Mouse (Mus musculus) forelimb bud, embryonic 11.5 days (tissue): ENCODE measurements at regions not wholly inside any gene's neighbourhood (a gene's known extent, or its start where the extent isn't known, plus 50 kb on each side); places are given as distances from the start of the nearest gene placed in this dataset.

Experiments
- DNase-seq: peaks from one replicate; pipeline ENCODE4 v3.0.0-alpha.2; 2012; ENCODE audit warnings: low read depth, low spot score

- DNase-seq = no peak
Measured at GRCm38 (mm10) chr6:31161445-31162340, 202.8 kb upstream of the Klf14 start.

- DNase-seq = no peak
Measured at GRCm38 (mm10) chr6:31165011-31165410, 206.1 kb upstream of the Klf14 start.

- no peak for DNase-seq
Measured at GRCm38 (mm10) chr6:31166347-31166746, 207.5 kb upstream of the Klf14 start.

GRCm38 (mm10) chr6:31167732-31168131 lies 208.9 kb upstream of the Klf14 start:
- DNase-seq = no peak

GRCm38 (mm10) chr6:31168730-31169129 lies 209.9 kb upstream of the Klf14 start:
- no peak for DNase-seq

GRCm38 (mm10) chr6:31169343-31169742 lies 210.5 kb upstream of the Klf14 start:
- DNase-seq = no peak

GRCm38 (mm10) chr6:31169868-31170600 lies 211.2 kb upstream of the Klf14 start:
- DNase-seq = no peak

GRCm38 (mm10) chr6:31171831-31172569 lies 213.1 kb upstream of the Klf14 start:
- no peak for DNase-seq

GRCm38 (mm10) chr6:31175769-31176168 lies 216.9 kb upstream of the Klf14 start:
- DNase-seq = no peak

- DNase-seq = no peak
Measured at GRCm38 (mm10) chr6:31176368-31176767, 217.5 kb upstream of the Klf14 start.

GRCm38 (mm10) chr6:31176831-31177230 lies 218.0 kb upstream of the Klf14 start:
- no peak for DNase-seq

- no peak for DNase-seq
Measured at GRCm38 (mm10) chr6:31178201-31178880, 219.5 kb upstream of the Klf14 start.

GRCm38 (mm10) chr6:31182284-31182683 lies 216.3 kb upstream of the Mkln1 start:
- DNase-seq = no peak

- DNase-seq = no peak
Measured at GRCm38 (mm10) chr6:31183127-31183526, 215.4 kb upstream of the Mkln1 start.

- DNase-seq = no peak
Measured at GRCm38 (mm10) chr6:31184554-31184953, 214.0 kb upstream of the Mkln1 start.

GRCm38 (mm10) chr6:31185151-31185550 lies 213.4 kb upstream of the Mkln1 start:
- DNase-seq = no peak

- DNase-seq = no peak
Measured at GRCm38 (mm10) chr6:31188066-31188465, 210.5 kb upstream of the Mkln1 start.

- DNase-seq = peak; percentile 10
Measured at GRCm38 (mm10) chr6:31189060-31189459, 209.5 kb upstream of the Mkln1 start.

GRCm38 (mm10) chr6:31190070-31190469 lies 208.5 kb upstream of the Mkln1 start:
- no peak for DNase-seq

GRCm38 (mm10) chr6:31190628-31191373 lies 207.7 kb upstream of the Mkln1 start:
- peak; percentile 49 for DNase-seq

GRCm38 (mm10) chr6:31191577-31191976 lies 207.0 kb upstream of the Mkln1 start:
- DNase-seq = no peak
